ENCODE assay signal across 21 mouse cellular contexts in the genomic region with DNA sequence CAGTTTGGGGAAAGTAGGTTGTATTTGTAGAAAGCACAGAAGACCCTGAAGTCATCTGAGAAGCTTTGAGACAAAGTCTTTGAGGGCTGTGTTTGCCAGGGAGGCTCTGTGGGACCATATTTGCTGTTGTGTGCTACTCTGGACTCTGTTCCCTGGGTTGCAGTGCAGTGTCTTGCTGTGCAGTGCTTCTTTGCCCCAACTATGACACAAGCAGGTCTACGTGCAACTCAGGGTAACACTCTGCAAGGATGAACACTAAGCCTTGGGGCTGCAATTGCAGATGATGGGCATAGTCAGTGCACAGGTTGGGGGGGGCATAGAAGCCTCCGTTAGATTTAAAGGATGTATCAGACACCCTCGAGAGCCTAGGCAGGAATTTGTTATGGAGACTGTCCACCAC. TPM values are rescaled to one million over a fixed set of nuclear protein-coding genes. Genes with fewer than 3 reads are reported as not detected.
DNase-seq lines count a peak whose midpoint lies in the region; ATAC-seq and TF ChIP-seq lines count a peak whose summit lies in the region.
"Had no signal": no experiment of that assay in that cellular context is flagged by ENCODE, and none has a peak within 500 bp of the region (broad histone marks: within the 10 kb centered on the region; RNA-seq: fewer than 3 reads in every experiment).

No protein-coding gene starts in this region.

- H3K4me1 ChIP-seq in liver, adult 2 months (ENCODE audit: control insufficient read depth, insufficient read depth, low read length), result peaks cover 18% of the 10 kb centered on the region
- H3K4me1 ChIP-seq in liver, embryonic 16.5 days (ENCODE audit: control insufficient read depth, low read depth, low read length), result peaks cover 16% of the 10 kb centered on the region
- peaks cover 5% of the 10 kb centered on the region; the same call in 1 of the 2 replicates for H3K4me1 ChIP-seq in liver, embryonic 11.5 days (replicated peaks; ENCODE audit: control insufficient read depth, insufficient read depth, low read length)
- H3K4me1 ChIP-seq: forebrain, embryonic 13.5 days had no signal

- no peak overlapping the region for H3K9ac ChIP-seq in liver, adult 2 months (ENCODE audit: low read depth, low read length)
- H3K9ac ChIP-seq in liver, embryonic 16.5 days (ENCODE audit: low read depth, low read length), result no peak overlapping the region
- H3K9ac ChIP-seq in liver, embryonic 11.5 days (ENCODE audit: low read depth, low read length), result no peak overlapping the region
- H3K9ac ChIP-seq: embryonic facial prominence, embryonic 12.5 days; forebrain, embryonic 13.5 days; forebrain, embryonic 15.5 days had no signal

- H3K4me3 ChIP-seq in liver, adult 2 months (ENCODE audit: insufficient read depth, low read depth, low read length), result no peak overlapping the region
- H3K4me3 ChIP-seq in liver, embryonic 16.5 days (ENCODE audit: low read depth, low read length), result no peak overlapping the region
- H3K4me3 ChIP-seq in liver, embryonic 11.5 days (ENCODE audit: low read depth, low read length), result no peak overlapping the region
- H3K4me3 ChIP-seq: embryonic facial prominence, embryonic 10.5 days; embryonic facial prominence, embryonic 12.5 days; forebrain, embryonic 13.5 days; forebrain, embryonic 15.5 days had no signal

- no peak for TF ChIP-seq CTCF in liver, adult 2 months (IDR thresholded peaks at IDR 0.05; ENCODE audit: low read depth, low read length)

- WGBS in liver, adult 2 months, result 69% methylated on average over 3 of the region's 3 CpGs
- 64% methylated on average over 3 of the region's 3 CpGs for WGBS in liver, embryonic 16.5 days (ENCODE audit: insufficient replicate concordance)
- WGBS in liver, embryonic 11.5 days, result 89% methylated on average over 3 of the region's 3 CpGs

- H3K27ac ChIP-seq in liver, adult 2 months (replicated peaks; ENCODE audit: insufficient read depth, low read depth, low read length), result no peak overlapping the region
- H3K27ac ChIP-seq in liver, embryonic 16.5 days (ENCODE audit: low read length), result 0 out of 2 replicates have a peak overlapping the region, but pooled peaks have one; percentile 14
- no peak overlapping the region for H3K27ac ChIP-seq in liver, embryonic 11.5 days (ENCODE audit: low read depth, low read length)
- H3K27ac ChIP-seq: embryonic facial prominence, embryonic 10.5 days; embryonic facial prominence, embryonic 12.5 days; forebrain, embryonic 13.5 days; forebrain, embryonic 15.5 days had no signal

- no peaks in the 10 kb centered on the region for H3K27me3 ChIP-seq in liver, adult 2 months (ENCODE audit: control insufficient read depth, insufficient read depth, low read length)
- no peaks in the 10 kb centered on the region for H3K27me3 ChIP-seq in liver, embryonic 16.5 days (ENCODE audit: control insufficient read depth, insufficient read depth, low read depth, low read length)
- no peaks in the 10 kb centered on the region for H3K27me3 ChIP-seq in liver, embryonic 11.5 days (replicated peaks; ENCODE audit: control insufficient read depth, insufficient read depth, low read length)
- H3K27me3 ChIP-seq: embryonic facial prominence, embryonic 12.5 days; forebrain, embryonic 13.5 days; forebrain, embryonic 15.5 days had no signal

- no peaks in the 10 kb centered on the region for H3K9me3 ChIP-seq in liver, embryonic 16.5 days (replicated peaks; ENCODE audit: control insufficient read depth, low read length)
- no peaks in the 10 kb centered on the region for H3K9me3 ChIP-seq in liver, embryonic 11.5 days (ENCODE audit: control insufficient read depth, low read length)
- H3K9me3 ChIP-seq: embryonic facial prominence, embryonic 10.5 days; embryonic facial prominence, embryonic 12.5 days; forebrain, embryonic 13.5 days; forebrain, embryonic 15.5 days had no signal

- peak; percentile 86 for DNase-seq in heart, adult 11 months
- no peak for DNase-seq in heart, postnatal 36 days
- peak; percentile 49 for DNase-seq in liver, adult 2 months (ENCODE audit: extremely low read depth, low read depth, low spot score)
- DNase-seq in liver, result no peak
- DNase-seq in liver, embryonic 11.5 days (ENCODE audit: low spot score), result no peak
- no peak for DNase-seq in adrenal gland, adult 18-20 months (ENCODE audit: low spot score in 2 of 2)
- DNase-seq: adrenal gland, adult 8-10 months; adrenal gland, postnatal 14 days; adrenal gland, postnatal 36 days; B cell, adult 2 months; cerebellum, adult 11-12 months; cerebellum, adult 2 months; cerebellum, adult 9-10 months; cerebellum, postnatal 10 days; cerebellum, postnatal 25 days had no signal

- no peaks in the 10 kb centered on the region for H3K36me3 ChIP-seq in liver, adult 2 months (ENCODE audit: control insufficient read depth, insufficient read depth, low read length)
- no peaks in the 10 kb centered on the region for H3K36me3 ChIP-seq in liver, embryonic 16.5 days (ENCODE audit: control insufficient read depth, insufficient read depth)
- H3K36me3 ChIP-seq in liver, embryonic 11.5 days (ENCODE audit: control insufficient read depth, insufficient read depth, low read length), result no peaks in the 10 kb centered on the region
- H3K36me3 ChIP-seq: embryonic facial prominence, embryonic 10.5 days; embryonic facial prominence, embryonic 12.5 days; forebrain, embryonic 15.5 days had no signal

- intact Hi-C loops in heart, postnatal 36 days (cut with DNase I), result no loop called here

- no peak for TF ChIP-seq POLR2A in liver, adult 2 months (IDR thresholded peaks at IDR 0.05; ENCODE audit: extremely low read depth, insufficient read depth, low read length)

- H3K79me2 ChIP-seq in liver, adult 2 months (ENCODE audit: control insufficient read depth, insufficient read depth, low read length), result peaks cover 25% of the 10 kb centered on the region; the same call in 1 of the 2 replicates

- peak; percentile 74; the same call in 1 of the 2 replicates for ATAC-seq in liver, embryonic 16.5 days (ENCODE audit: low read depth)
- no peak for ATAC-seq in liver, embryonic 11.5 days (replicated peaks; ENCODE audit: low FRiP score)
- ATAC-seq: CD4-positive, CD25-positive, alpha-beta regulatory T cell, adult 4 months; forebrain, embryonic 13.5 days; forebrain, embryonic 15.5 days had no signal

- H3K4me2 ChIP-seq in liver, embryonic 16.5 days (ENCODE audit: low read depth, low read length), result no peak overlapping the region
- no peak overlapping the region for H3K4me2 ChIP-seq in liver, embryonic 11.5 days
- H3K4me2 ChIP-seq: embryonic facial prominence, embryonic 12.5 days; forebrain, embryonic 13.5 days; forebrain, embryonic 15.5 days had no signal

RNA-seq across cellular contexts. Expression of gene Specc1l, which starts 8.8 kb away (rescaled TPM):
- total RNA-seq in heart, postnatal 36 days (2021), result 10 to 100 TPM; 42.7 to 43.1 TPM
- 10.3 and 10.8 TPM in 2 replicates for total RNA-seq in liver, adult 2 months (2014; rRNA removed)
- polyA plus RNA-seq in liver, adult 2 months (2012; rRNA removed), result 5.2 and 5.3 TPM in 2 replicates
- 5.6 and 6.7 TPM in 2 replicates for polyA plus RNA-seq in liver, embryonic 16.5 days (2015; fragmentation: Nextera tagmentation; extraction: Ambion mirVana)
- 13.3 and 14.3 TPM in 2 replicates for polyA plus RNA-seq in liver, embryonic 11.5 days (2014; fragmentation: Nextera tagmentation; extraction: Ambion mirVana)
- total RNA-seq in adrenal gland, adult 18-20 months (2021), result 10 to 100 TPM; 51.8 to 56.0 TPM

Comparison
In these comparisons a context has a peak if more than half of its experiments do, and no peak if none do; other contexts are left out.
1. DNase-seq: peak in heart, adult 11 months (single experiment) and liver, adult 2 months (single experiment); none in heart, postnatal 36 days (0 of 2), liver (single experiment), liver, embryonic 11.5 days (single experiment) and adrenal gland, adult 18-20 months (0 of 2).